Mouse (Mus musculus): Measurements from ENCODE around the gene Ddx31. TPM values are rescaled to one million over a fixed set of nuclear protein-coding genes. Genes with fewer than 3 reads are reported as not detected.

The Ddx31 gene
- total RNA-seq, 2 experiments from 2014 or later, result 3.9 to 5.0 TPM

DNA sequence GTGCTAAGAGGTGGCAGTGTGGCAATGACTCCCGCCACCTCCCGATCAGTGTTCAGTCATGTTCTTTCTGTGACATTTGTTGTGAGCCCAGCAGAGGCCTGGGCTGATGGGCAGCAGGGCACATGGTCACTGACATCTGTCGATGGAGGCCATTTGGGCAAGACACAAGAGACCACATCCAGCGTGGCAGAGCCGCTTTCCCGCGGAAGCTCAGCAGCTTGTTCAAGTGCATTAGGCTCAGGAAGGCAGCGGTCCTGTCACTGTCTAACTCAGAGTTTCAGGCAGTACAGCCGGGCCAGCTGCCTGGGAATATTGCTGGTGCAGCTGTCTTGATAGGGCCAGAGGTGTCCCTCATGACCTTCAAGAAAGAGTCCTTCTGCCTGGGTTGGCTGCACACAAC is 114.4 kb downstream of the Ddx31 start:
- intact Hi-C loops (cut with DNase I), result no loop called here
- no peak for DNase-seq

Other genes with a start within 250 kb of the Ddx31 start
- gene Gfi1b, start 218.4 kb upstream of the Ddx31 start, total RNA-seq (2021), result not detected
- gene Tsc1, start 199.2 kb upstream of the Ddx31 start, total RNA-seq (2021), result 10 to 100 TPM; 16.4 to 19.8 TPM
- not detected for gene Spaca9, start 140.7 kb upstream of the Ddx31 start, total RNA-seq (2021)
- gene Ak8, start 140.2 kb upstream of the Ddx31 start, total RNA-seq (2021), result not detected
- 10 to 100 TPM; 21.9 to 27.2 TPM for gene Gtf3c4, start within 50 bp of the Ddx31 start, total RNA-seq (2021)
- not detected for gene Barhl1, start 76.3 kb downstream of the Ddx31 start, total RNA-seq (2021)
- not detected for gene Cfap77, start 214.7 kb downstream of the Ddx31 start, total RNA-seq (2021)
- 1 to 10 TPM; 6.0 to 7.7 TPM for gene Ttf1, start 219.9 kb downstream of the Ddx31 start, total RNA-seq (2021)

Measured in heart, postnatal 10 days (tissue).